Mouse (Mus musculus) heart, embryonic 15.5 days (tissue): ENCODE measurements around the gene Arhgap44. TPM values are rescaled to one million over a fixed set of nuclear protein-coding genes. Genes with fewer than 3 reads are reported as not detected.

Experiments
- ATAC-seq: fragments of 200-750 bp; cut with Nextera tagmentation; replicated peaks from 2 replicates; pipeline ENCODE4 v1.8.0; 2017; ENCODE audit warnings: low read depth, moderate TSS enrichment; ENCODE audit not compliant: insufficient number of reproducible peaks, insufficient read depth, low FRiP score
- H3K27ac ChIP-seq: fragments of 300-500 bp; sonication (generic); 2 replicates; pipeline ENCODE4 v1.5.1; 2015; ENCODE audit warnings: mild to moderate bottlenecking, inconsistent platforms
- H3K27me3 ChIP-seq: fragments of 300-500 bp; sonication (generic); 2 replicates; pipeline ENCODE4 v1.6.1; 2015; ENCODE audit warnings: inconsistent platforms
- H3K36me3 ChIP-seq: fragments of 300-500 bp; sonication (generic); 2 replicates; pipeline ENCODE4 v1.6.1; 2015; ENCODE audit warnings: mild to moderate bottlenecking, inconsistent platforms
- H3K4me1 ChIP-seq: fragments of 300-500 bp; sonication (generic); replicated peaks from 2 replicates; pipeline ENCODE4 v1.6.1; 2015; ENCODE audit warnings: inconsistent platforms
- H3K4me2 ChIP-seq: fragments of 300-500 bp; sonication (generic); 2 replicates; pipeline ENCODE4 v1.6.1; 2015; ENCODE audit warnings: inconsistent platforms, mild to moderate bottlenecking, moderate library complexity
- H3K4me3 ChIP-seq: fragments of 300-500 bp; sonication (generic); 2 replicates; pipeline ENCODE4 v1.5.1; 2015; ENCODE audit warnings: mild to moderate bottlenecking, inconsistent platforms
- H3K9ac ChIP-seq: fragments of 300-500 bp; sonication (generic); 2 replicates; pipeline ENCODE4 v1.6.1; 2015; ENCODE audit warnings: mild to moderate bottlenecking, inconsistent platforms
- H3K9me3 ChIP-seq: fragments of 300-500 bp; sonication (generic); replicated peaks from 2 replicates; pipeline ENCODE4 v1.6.1; 2016; ENCODE audit warnings: inconsistent platforms
- WGBS: fragments of 180-500 bp; shearing (Covaris S2); methylation state at CpG from one replicate; pipeline ENCODE4 v1.1.7; 2015; ENCODE audit warnings: mixed read lengths; 5-methylcytosine and 5-hydroxymethylcytosine counted together
- microRNA-seq: library from miRNA; unstranded; fragments of <30 nt; microRNA quantifications from one replicate; pipeline ENCODE4, GENCODE M21; 2016
- polyA plus RNA-seq: library from polyadenylated mRNA; unstranded; fragments of >200 nt; fragmentation: Nextera tagmentation; extraction: Ambion mirVana; gene quantifications from 2 replicates; pipeline ENCODE4 v1.2.1, GENCODE M21; 2015

Gene Arhgap44
- polyA plus RNA-seq, 1 experiment from 2014 or later: 10.5 TPM

DNA sequence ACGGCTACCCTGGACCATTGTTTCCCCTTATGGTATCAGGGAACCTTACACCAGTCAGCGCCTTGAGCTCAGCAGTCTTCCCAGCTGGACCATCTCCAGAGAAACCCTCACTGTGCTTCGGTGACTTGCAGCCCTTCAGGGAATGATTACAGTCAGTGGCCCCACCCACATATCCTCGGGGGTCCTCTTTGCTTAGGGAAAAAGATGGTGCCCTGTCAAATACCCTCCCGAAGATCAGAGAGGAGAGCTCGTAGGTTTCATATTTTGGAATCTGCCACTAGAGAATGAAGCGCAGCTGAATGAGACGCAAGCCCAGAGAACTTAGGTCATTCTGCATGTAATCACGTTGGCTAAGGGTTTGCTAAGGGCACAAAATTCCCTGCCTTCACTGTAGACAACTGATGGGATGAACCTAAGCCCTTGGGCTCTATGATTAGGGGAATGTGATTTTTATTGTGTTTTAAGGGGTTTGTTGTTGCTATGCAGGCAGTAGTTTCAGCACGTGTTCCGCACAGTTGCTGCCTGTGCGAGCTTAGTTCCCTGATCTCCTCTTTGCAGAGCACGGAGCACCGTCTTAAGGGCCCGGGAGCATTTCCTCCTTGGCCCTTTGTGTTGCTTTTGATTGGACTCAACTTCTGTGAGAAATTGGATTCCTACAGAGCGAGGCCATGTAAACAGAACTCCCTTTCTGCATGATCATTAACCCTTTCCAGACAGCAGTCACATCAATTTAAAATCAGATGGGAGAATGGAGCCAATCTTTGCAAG is 205.6 kb downstream of the Arhgap44 start:
- no peak for ATAC-seq
- WGBS: 7% methylated on average over 16 of the region's 16 CpGs
- peaks cover 10% of the 10 kb centered on the region for H3K4me1 ChIP-seq

More for the DNA sequence above, 205.6 kb downstream of the Arhgap44 start:
- Histone ChIP-seq H3K9ac (peak overlapping the region; percentile 8; the same call in 1 of the 2 replicates), H3K27me3 (peaks cover 14% of the 10 kb centered on the region; the same call in 1 of the 2 replicates), H3K4me3 (peak overlapping the region; percentile 42), H3K4me2 (peak overlapping the region; percentile 67), H3K9me3 (no peaks in the 10 kb centered on the region), H3K27ac (no peak overlapping the region), H3K36me3 (no peaks in the 10 kb centered on the region)

Small RNAs within 50 kb of the gene (microRNA-seq; reads per million reads assigned to microRNA genes)
- not detected for gene Gm25991

Other genes starting within 250 kb of the Arhgap44 start
- 16.7 and 20.6 TPM in 2 replicates for gene Elac2, start 183.9 kb downstream of the Arhgap44 start, polyA plus RNA-seq
- gene 1700086D15Rik, start 3.1 kb downstream of the Arhgap44 start, polyA plus RNA-seq: 0.11 TPM in 1 of 2 replicates, not detected in the other
- gene Myocd, start 107.0 kb upstream of the Arhgap44 start, polyA plus RNA-seq: 63.0 and 69.6 TPM in 2 replicates